Mouse (Mus musculus) ovary, postnatal 14 days (tissue): ENCODE measurements around the gene Tead1.
A peak's percentile ranks its signal among the peaks of the same experiment; 100 is the strongest.

Experiments
- DNase-seq: peaks from one replicate; pipeline ENCODE4 v3.0.0; 2022; ENCODE audit warnings: low spot score

The Tead1 gene

GRCm38 (mm10) chr7:112730209-112730608 lies 51.1 kb downstream of the Tead1 start:
- DNase-seq: no peak

- DNase-seq: no peak
These were observed 52.5 kb downstream of the Tead1 start for GRCm38 (mm10) chr7:112731584-112731983.

DNA sequence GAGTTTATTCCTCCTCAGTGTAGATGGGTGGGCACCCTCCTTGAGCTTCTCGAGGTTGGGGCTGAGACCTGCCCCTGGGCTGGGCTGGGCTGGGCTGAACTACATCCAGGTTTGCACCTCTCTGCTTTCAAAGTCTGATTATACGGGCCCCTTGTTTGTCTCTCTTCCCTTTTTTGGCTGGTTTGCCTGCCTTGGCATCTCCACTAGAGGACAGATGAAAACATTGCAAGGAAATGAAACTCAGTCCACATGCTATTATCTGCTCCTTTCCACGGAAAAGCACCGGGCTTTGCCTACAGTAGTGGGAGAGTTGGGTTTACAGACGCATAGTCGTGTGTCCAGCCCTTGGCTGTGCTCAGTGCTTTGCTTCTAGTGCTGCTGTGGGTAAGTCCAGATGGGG lies 60.1 kb downstream of the Tead1 start:
- no peak for DNase-seq

- no peak for DNase-seq
These were observed 62.7 kb downstream of the Tead1 start for GRCm38 (mm10) chr7:112741790-112742189.

DNA sequence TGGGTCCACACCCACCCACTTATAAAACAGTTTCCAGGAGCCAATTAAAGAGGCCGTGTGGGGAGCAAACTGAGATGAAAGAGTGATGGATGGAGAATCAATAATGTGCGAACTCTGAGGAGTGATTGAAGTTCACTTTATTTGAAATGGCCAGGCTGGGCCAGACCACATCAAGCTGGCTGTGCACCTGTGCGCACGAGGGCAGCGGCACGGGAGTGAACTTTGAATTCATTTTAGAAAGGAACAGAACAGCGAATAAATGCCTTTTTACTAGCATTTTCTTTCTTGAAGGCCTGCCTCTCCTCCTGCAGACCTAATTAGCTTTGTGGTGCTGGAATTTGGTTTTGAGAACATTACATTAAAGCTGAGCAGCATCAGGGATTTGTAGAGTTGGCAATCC lies 63.9 kb downstream of the Tead1 start:
- DNase-seq: no peak

GRCm38 (mm10) chr7:112743621-112744395 lies 64.7 kb downstream of the Tead1 start:
- DNase-seq: peak; percentile 26

DNA sequence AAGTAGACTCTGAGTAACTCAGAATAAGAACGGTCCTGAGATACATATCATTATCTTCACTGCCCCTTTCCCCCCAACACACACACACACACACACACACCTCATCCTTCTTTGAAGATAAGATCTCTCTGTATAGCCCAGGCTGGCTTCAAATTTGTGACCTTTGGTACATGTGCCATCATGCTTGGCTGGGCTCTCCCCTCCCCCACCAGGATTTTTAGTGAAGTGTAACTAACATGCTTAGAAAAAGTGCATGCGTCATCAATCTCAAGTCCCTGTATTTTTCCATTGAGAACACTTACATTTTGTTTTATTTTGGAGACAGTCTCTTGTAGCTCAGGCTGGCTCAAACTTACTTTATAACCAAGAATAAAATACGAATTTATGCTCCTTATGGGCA lies 68.1 kb downstream of the Tead1 start:
- DNase-seq: no peak

DNA sequence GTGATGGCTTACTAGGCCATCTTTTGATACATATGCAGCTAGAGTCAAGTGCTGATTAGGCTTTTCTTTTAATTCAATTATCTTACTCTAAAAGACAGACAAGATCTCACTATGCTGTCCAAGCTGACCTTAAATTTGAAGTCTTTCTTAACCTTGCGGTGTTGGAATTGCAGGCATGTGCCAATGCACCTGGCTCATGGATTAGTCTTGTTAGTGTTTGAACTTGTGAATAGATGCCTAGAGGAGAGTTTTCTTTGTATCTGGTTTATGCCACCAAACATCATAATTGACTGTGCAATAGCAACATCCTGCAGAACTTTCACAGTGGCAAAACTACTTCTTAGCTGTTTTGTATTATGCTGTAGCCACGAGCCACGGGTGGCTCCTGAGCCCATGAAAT lies 68.7 kb downstream of the Tead1 start:
- no peak for DNase-seq

GRCm38 (mm10) chr7:112748327-112748726 lies 69.2 kb downstream of the Tead1 start:
- no peak for DNase-seq

DNA sequence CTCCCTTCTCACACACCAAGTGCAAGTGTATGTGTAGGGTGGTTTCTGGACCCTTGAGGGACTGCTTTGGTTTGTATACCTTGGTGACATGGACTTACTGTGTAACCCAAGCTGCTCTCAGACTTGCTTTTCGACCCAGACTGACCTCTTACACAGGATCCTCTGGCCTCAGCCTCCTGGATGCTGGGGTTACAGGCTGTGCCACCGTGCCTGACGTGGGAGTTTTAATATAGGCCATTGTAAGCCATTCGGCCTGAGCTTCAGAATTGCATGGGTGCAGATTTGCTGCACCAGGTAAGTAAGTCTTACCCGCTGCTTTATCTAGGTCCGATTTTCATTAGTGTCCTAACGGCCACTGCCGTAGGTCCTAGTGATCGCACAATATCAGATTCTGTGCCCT lies 71.0 kb downstream of the Tead1 start:
- no peak for DNase-seq

GRCm38 (mm10) chr7:112752311-112752710 lies 73.2 kb downstream of the Tead1 start:
- DNase-seq: no peak

DNA sequence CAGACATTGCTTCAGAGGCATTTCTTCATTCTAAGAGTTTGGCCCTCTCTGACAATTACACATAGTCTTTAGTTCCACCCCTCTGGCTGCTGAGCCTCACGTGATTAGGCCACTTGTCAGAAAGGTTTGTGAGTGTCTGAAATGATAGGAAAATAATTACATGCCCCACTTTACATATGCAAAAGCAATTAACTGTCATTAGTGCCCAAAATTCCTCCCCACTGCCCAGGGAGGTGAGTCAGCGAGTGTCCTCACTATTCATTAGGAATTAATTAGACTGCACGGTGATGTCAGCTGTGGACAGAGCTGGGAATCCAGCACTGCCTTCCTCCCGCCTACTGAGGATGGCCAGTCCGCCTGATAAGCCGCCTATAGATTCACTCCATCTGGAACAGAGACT lies 74.2 kb downstream of the Tead1 start:
- DNase-seq: no peak

DNA sequence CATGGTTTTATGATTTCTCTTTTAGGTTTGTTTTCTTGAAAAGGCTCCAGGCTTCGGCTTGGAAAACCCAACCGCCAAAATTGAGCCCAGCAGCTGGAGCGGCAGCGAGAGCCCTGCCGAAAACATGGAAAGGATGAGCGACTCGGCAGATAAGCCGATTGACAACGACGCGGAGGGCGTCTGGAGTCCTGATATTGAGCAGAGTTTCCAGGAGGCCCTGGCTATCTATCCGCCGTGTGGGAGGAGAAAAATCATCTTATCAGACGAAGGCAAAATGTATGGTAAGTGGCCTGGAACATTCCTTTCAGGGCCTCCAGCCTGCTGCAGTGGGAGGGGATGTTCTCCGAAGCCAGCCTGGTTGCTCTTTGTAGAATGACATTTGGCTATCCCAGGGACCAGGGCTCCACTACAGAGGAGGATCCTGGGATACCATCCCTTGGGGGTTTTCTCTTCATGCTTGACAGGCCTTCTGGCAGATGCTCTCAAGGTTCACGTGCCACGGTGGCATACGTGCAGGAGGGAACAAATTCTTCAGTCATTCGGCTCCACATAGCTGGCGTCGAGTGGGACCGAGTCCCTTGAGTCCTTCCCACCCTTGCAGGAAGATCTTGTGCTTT lies 80.3 kb downstream of the Tead1 start:
- DNase-seq: no peak

- no peak for DNase-seq
These were observed 81.2 kb downstream of the Tead1 start for GRCm38 (mm10) chr7:112760293-112760692.

GRCm38 (mm10) chr7:112760782-112761181 lies 81.7 kb downstream of the Tead1 start:
- DNase-seq: no peak

- no peak for DNase-seq
These were observed 83.8 kb downstream of the Tead1 start for GRCm38 (mm10) chr7:112762870-112763269.

- no peak for DNase-seq
These were observed 84.4 kb downstream of the Tead1 start for GRCm38 (mm10) chr7:112763513-112763912.

DNA sequence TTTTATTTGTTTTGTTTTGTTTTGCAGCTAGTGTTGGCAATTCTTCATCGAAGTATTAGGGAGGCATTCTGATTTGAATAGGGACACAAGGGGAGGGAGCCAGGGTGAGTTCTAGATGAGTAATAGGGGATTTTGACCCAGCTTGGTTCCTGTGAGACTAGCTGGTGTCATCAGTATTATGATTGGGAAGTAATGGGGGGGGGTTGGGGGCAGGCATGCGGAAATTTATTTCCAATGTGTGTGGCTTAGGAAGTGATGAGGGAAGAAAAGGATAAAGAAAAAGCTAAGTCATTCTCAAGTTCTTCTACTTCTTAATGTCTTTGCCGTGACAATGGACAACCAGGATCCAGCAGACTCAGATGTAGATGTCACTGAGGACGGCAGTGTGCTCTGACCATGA lies 85.8 kb downstream of the Tead1 start:
- no peak for DNase-seq

- no peak for DNase-seq
These were observed 90.7 kb downstream of the Tead1 start for GRCm38 (mm10) chr7:112769866-112770265.

GRCm38 (mm10) chr7:112771461-112771860 lies 92.3 kb downstream of the Tead1 start:
- no peak for DNase-seq

GRCm38 (mm10) chr7:112772777-112773176 lies 93.7 kb downstream of the Tead1 start:
- DNase-seq: no peak

GRCm38 (mm10) chr7:112773601-112774000 lies 94.5 kb downstream of the Tead1 start:
- DNase-seq: no peak

DNA sequence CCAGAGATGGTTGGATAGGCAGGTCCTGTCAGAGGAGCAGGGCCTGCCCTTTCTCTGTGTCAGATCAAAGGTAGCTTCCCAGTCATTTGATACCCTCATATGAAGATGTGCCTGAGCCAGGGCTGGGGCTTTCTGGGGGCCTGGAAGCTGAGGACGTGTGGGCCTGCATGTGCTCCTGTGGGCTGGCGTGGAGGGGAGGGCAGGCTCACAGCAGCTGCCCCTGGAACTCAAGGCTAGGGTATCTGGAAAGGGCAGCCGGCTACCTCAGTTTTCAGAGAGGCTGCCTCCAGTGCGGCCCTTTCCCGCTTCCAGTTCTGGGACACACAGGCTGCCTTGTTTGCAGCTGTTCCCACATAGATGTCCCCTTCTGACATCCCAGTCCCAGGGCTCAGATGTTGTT lies 96.7 kb downstream of the Tead1 start:
- no peak for DNase-seq

- DNase-seq: no peak
These were observed 97.6 kb downstream of the Tead1 start for GRCm38 (mm10) chr7:112776670-112777069.
